Mouse (Mus musculus) stomach, postnatal 0 days (tissue): ENCODE measurements at regions not wholly inside any gene's neighbourhood (a gene's known extent, or its start where the extent isn't known, plus 50 kb on each side); places are given as distances from the start of the nearest gene placed in this dataset.

ENCODE experiments used
- ATAC-seq: fragments of 200-750 bp; cut with Nextera tagmentation; 2 replicates; pipeline ENCODE4 v1.8.0; 2017; ENCODE audit not compliant: low FRiP score, low TSS enrichment
- DNase-seq: peaks from one replicate; pipeline ENCODE4 v3.0.0-alpha.2; 2016; ENCODE audit warnings: low spot score
- H3K27ac ChIP-seq: fragments of 300-500 bp; sonication (generic); replicated peaks from 2 replicates; pipeline ENCODE4 v1.5.1; 2014; ENCODE audit warnings: mild to moderate bottlenecking, control low read depth
- H3K27me3 ChIP-seq: fragments of 300-500 bp; sonication (generic); 2 replicates; pipeline ENCODE4 v1.6.1; 2014; ENCODE audit warnings: low read length; ENCODE audit not compliant: control insufficient read depth, insufficient read depth
- H3K36me3 ChIP-seq: fragments of 300-500 bp; sonication (generic); 2 replicates; pipeline ENCODE4 v1.6.1; 2014; ENCODE audit warnings: low read length, mixed read lengths; ENCODE audit not compliant: control insufficient read depth, insufficient read depth
- H3K4me1 ChIP-seq: fragments of 300-500 bp; sonication (generic); replicated peaks from 2 replicates; pipeline ENCODE4 v1.6.1; 2014; ENCODE audit warnings: antibody characterized with exemption; ENCODE audit not compliant: control insufficient read depth, insufficient read depth
- H3K4me2 ChIP-seq: fragments of 300-500 bp; sonication (generic); replicated peaks from 2 replicates; pipeline ENCODE4 v1.6.1; 2014; ENCODE audit warnings: low read depth, mild to moderate bottlenecking, control low read depth, moderate library complexity
- H3K4me3 ChIP-seq: fragments of 300-500 bp; sonication (generic); 2 replicates; pipeline ENCODE4 v1.5.1; 2014; ENCODE audit warnings: low read depth, low read length, control low read depth
- H3K9ac ChIP-seq: fragments of 300-500 bp; sonication (generic); 2 replicates; pipeline ENCODE4 v1.6.1; 2014; ENCODE audit warnings: mild to moderate bottlenecking, low read length, control low read depth, mixed read lengths
- H3K9me3 ChIP-seq: fragments of 300-500 bp; sonication (generic); 2 replicates; pipeline ENCODE4 v1.6.1; 2016; ENCODE audit warnings: low read length; ENCODE audit not compliant: control insufficient read depth
- CTCF ChIP-seq: IDR thresholded peaks from 2 replicates; pipeline ENCODE4 v1.5.1; 2016; ENCODE audit warnings: antibody characterized with exemption, low read depth, mild to moderate bottlenecking, moderate library complexity
- EP300 ChIP-seq: optimal IDR thresholded peaks from 2 replicates; pipeline ENCODE3; 2016; ENCODE audit warnings: antibody characterized with exemption
- WGBS: fragments of 180-500 bp; shearing (Covaris S2); extraction: QIAGEN DNeasy Blood & Tissue Kit; methylation state at CpG from one replicate; pipeline ENCODE4 v1.1.7; 2014; 5-methylcytosine and 5-hydroxymethylcytosine counted together

DNA sequence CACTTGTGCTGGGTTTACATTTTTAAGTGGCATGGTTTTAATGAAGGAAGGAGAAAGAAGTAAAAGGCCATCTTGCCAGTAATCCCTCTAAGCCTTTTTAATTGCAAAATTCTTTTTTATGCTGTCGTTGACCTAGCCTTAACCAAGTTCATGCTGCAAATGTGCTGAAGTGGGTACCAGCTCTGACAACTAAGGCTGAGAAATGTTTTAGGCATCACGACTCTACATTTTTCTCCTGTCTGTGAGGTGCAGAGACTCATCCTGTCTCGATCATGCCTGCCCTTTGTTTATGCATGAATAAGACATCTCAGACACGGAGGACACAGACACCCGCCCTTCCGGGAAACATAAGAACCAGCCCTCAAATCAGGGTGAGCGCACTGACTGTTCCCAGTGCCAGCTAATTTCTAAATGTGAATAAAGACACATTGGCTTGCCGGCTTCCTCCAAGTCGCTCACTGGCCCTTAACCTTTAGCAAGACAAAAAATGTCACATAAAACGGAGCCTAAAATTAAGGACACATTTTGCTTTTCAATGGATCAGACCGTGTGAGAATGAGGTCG lies 115.5 kb upstream of the Noct start:
- 49% methylated on average over 12 of the region's 12 CpGs for WGBS
- no peak overlapping the region for H3K4me3 ChIP-seq
- H3K27ac ChIP-seq = no peak overlapping the region
- no peak overlapping the region for H3K9ac ChIP-seq
- H3K36me3 ChIP-seq = no peaks in the 10 kb centered on the region
- ATAC-seq (no peak), DNase-seq (no peak)
- no peaks in the 10 kb centered on the region for H3K27me3 ChIP-seq
- H3K4me2 ChIP-seq = no peak overlapping the region
- H3K9me3 ChIP-seq = no peaks in the 10 kb centered on the region
- no peak for TF ChIP-seq CTCF
- no peak for TF ChIP-seq EP300
- H3K4me1 ChIP-seq = no peaks in the 10 kb centered on the region

DNA sequence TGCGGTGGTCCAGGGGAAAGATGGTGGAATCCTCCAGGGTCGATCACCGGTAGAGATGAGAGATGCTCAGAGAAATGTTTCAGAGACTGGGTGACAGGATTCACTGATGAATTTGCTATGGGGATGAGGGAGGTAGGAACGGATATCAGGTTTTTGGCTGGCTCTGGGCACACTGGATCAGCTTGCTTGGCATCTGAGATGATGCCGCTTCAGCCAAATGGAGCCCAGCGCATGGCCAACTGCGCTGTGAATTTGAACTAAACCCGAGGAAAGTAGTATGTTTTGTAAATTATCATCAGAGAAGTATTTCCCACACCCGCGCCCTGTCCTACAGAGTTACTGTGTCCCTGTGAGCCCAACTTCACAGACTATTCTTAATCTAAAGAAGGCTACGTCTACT lies 113.0 kb upstream of the Noct start:
- no peak for DNase-seq
- Histone ChIP-seq H3K27me3 (no peaks in the 10 kb centered on the region), H3K27ac (no peak overlapping the region), H3K9me3 (no peaks in the 10 kb centered on the region), H3K4me1 (no peaks in the 10 kb centered on the region), H3K36me3 (no peaks in the 10 kb centered on the region), H3K9ac (no peak overlapping the region), H3K4me2 (no peak overlapping the region), H3K4me3 (no peak overlapping the region)
- 96% methylated on average over 11 of the region's 11 CpGs for WGBS
- no peak for ATAC-seq
- TF ChIP-seq EP300 (no peak), CTCF (no peak)

DNA sequence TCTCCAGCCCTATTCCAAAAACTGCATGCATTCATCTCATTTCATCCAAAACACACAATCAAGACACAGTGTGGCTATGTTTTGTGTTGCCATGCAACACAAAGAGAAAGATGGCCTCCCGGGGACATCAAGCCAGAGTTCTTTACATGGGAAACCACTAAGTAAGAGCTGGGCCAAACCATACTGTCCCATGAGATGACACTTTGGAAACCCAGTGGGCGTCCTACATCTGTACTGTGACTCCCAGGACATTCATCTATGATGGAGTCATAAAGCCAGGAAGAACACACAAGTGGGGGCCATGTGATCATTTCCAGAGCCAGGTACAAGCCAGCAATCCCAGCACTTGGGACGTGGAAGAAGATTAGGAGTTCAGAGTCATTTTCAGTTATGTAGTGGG lies 111.9 kb upstream of the Noct start:
- Histone ChIP-seq H3K27ac (no peak overlapping the region), H3K4me2 (no peak overlapping the region), H3K4me1 (no peaks in the 10 kb centered on the region), H3K36me3 (no peaks in the 10 kb centered on the region), H3K9me3 (no peaks in the 10 kb centered on the region), H3K4me3 (no peak overlapping the region), H3K9ac (no peak overlapping the region), H3K27me3 (no peaks in the 10 kb centered on the region)
- DNase-seq (no peak), ATAC-seq (no peak)
- TF ChIP-seq CTCF (no peak), EP300 (no peak)
- 88% methylated on average over 3 of the region's 3 CpGs for WGBS

DNA sequence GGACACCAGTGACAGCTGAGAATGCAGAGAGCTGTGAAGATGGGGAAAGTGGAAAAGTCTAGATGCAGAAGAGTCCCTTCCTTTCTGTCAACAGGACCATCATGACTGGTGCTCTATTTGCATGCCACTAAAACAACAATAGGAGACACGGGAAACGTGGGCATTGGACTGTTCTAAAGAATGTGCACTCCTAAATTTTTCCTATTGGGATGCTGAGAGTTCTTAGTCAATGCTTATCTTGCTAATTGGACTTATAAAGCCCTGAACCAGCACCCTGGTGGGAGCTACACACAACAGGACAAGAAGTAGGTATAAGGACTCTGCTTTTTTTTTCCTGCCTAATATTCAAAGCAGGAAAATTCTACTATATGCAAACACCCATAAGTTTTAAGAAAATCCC lies 108.3 kb upstream of the Noct start:
- no peak overlapping the region for H3K27ac ChIP-seq
- no peak overlapping the region for H3K9ac ChIP-seq
- H3K9me3 ChIP-seq = no peaks in the 10 kb centered on the region
- ATAC-seq (no peak), DNase-seq (no peak)
- WGBS = 77% methylated on average over 2 of the region's 2 CpGs
- no peak overlapping the region for H3K4me3 ChIP-seq
- no peaks in the 10 kb centered on the region for H3K4me1 ChIP-seq
- H3K4me2 ChIP-seq = no peak overlapping the region
- no peaks in the 10 kb centered on the region for H3K27me3 ChIP-seq
- no peaks in the 10 kb centered on the region for H3K36me3 ChIP-seq
- TF ChIP-seq CTCF = no peak
- no peak for TF ChIP-seq EP300

DNA sequence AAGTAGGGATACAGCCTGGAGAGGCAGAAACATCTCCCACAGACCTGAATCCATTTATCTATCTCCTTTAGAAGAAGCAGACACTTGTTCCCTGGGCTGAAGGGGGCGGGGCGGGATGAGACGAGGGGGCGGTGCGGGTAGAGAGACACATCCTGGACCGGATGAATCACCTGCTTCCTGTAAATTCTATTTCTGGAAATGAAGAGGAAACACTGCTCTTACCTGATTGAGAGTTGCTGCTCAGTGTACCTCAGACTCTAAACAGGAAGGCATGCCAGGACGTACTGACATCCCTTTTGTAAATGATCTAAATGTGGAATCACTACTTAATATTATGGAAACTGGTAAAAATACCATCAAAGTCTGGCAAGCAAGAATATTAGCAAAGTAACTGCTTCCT lies 105.5 kb upstream of the Noct start:
- Histone ChIP-seq H3K4me1 (no peaks in the 10 kb centered on the region), H3K4me2 (no peak overlapping the region), H3K36me3 (no peaks in the 10 kb centered on the region), H3K27me3 (no peaks in the 10 kb centered on the region), H3K9ac (no peak overlapping the region), H3K4me3 (no peak overlapping the region), H3K27ac (no peak overlapping the region), H3K9me3 (no peaks in the 10 kb centered on the region)
- DNase-seq (no peak), ATAC-seq (no peak)
- 75% methylated on average over 7 of the region's 7 CpGs for WGBS
- TF ChIP-seq EP300 = no peak
- TF ChIP-seq CTCF = no peak

DNA sequence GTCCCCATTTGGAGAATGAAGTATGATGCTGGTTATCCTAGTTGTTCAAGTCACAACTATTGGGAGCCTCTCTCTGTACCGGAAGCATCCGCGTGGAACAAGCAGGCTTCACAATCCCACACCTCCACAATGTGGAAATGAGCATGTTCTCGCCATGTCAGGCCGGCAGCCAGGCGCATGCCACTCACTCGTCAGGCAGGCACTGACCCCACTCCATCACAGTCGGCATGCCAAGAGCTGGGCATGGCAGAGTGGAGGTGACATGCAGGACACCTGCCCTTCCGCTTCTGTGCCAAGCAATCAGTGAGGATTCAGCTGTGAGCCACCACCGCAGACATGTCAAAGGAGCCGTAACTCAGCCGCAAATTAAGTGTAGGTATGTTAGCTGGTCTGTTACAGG lies 103.7 kb upstream of the Noct start:
- 92% methylated on average over 12 of the region's 12 CpGs for WGBS
- Histone ChIP-seq H3K9ac (no peak overlapping the region), H3K4me1 (no peaks in the 10 kb centered on the region), H3K36me3 (no peaks in the 10 kb centered on the region), H3K4me3 (no peak overlapping the region), H3K27me3 (no peaks in the 10 kb centered on the region), H3K27ac (no peak overlapping the region), H3K9me3 (no peaks in the 10 kb centered on the region), H3K4me2 (no peak overlapping the region)
- TF ChIP-seq CTCF (no peak), EP300 (no peak)
- DNase-seq = no peak
- ATAC-seq = no peak
